Mouse (Mus musculus): ENCODE results near the gene Gucd1.
A peak's percentile ranks its signal among the peaks of the same experiment; 100 is the strongest.
"Not testable (repeated sequence)": the region's sequence is repeated elsewhere in the genome, so short reads cannot be mapped to it uniquely, and the experiment has no call there.

Gene Gucd1

GRCm38 (mm10) chr10:75503692-75504091 lies 14.1 kb downstream of the Gucd1 start:
- no peak for DNase-seq (ENCODE audit: low spot score)

GRCm38 (mm10) chr10:75501641-75502040 lies 16.1 kb downstream of the Gucd1 start:
- DNase-seq (ENCODE audit: low spot score): no peak

- DNase-seq (ENCODE audit: low spot score): no peak
Observed at GRCm38 (mm10) chr10:75500345-75500744, 17.4 kb downstream of the Gucd1 start.

- DNase-seq (ENCODE audit: low spot score): no peak
Observed at GRCm38 (mm10) chr10:75499791-75500190, 18.0 kb downstream of the Gucd1 start.

GRCm38 (mm10) chr10:75499214-75499613 lies 18.6 kb downstream of the Gucd1 start:
- not testable (repeated sequence) for DNase-seq (ENCODE audit: low spot score)

- no peak for DNase-seq (ENCODE audit: low spot score)
Observed at GRCm38 (mm10) chr10:75495921-75496320, 21.9 kb downstream of the Gucd1 start.

GRCm38 (mm10) chr10:75495304-75495703 lies 22.5 kb downstream of the Gucd1 start:
- no peak for DNase-seq (ENCODE audit: low spot score)

- DNase-seq (ENCODE audit: low spot score): no peak
Observed at GRCm38 (mm10) chr10:75491936-75492262, 25.9 kb downstream of the Gucd1 start.

GRCm38 (mm10) chr10:75491234-75491935 lies 26.4 kb downstream of the Gucd1 start:
- no peak for DNase-seq (ENCODE audit: low spot score)

- DNase-seq (ENCODE audit: low spot score): no peak
Observed at GRCm38 (mm10) chr10:75490731-75491130, 27.0 kb downstream of the Gucd1 start.

GRCm38 (mm10) chr10:75489522-75489921 lies 28.2 kb downstream of the Gucd1 start:
- DNase-seq (ENCODE audit: low spot score): no peak

- no peak for DNase-seq (ENCODE audit: low spot score)
Observed at GRCm38 (mm10) chr10:75487131-75487530, 30.6 kb downstream of the Gucd1 start.

- peak; percentile 74 for DNase-seq (ENCODE audit: low spot score)
Observed at GRCm38 (mm10) chr10:75486086-75486979, 31.4 kb downstream of the Gucd1 start.

- DNase-seq (ENCODE audit: low spot score): no peak
Observed at GRCm38 (mm10) chr10:75484767-75485166, 33.0 kb downstream of the Gucd1 start.

GRCm38 (mm10) chr10:75484066-75484465 lies 33.7 kb downstream of the Gucd1 start:
- no peak for DNase-seq (ENCODE audit: low spot score)

- no peak for DNase-seq (ENCODE audit: low spot score)
Observed at GRCm38 (mm10) chr10:75482919-75483483, 34.8 kb downstream of the Gucd1 start.

GRCm38 (mm10) chr10:75482271-75482670 lies 35.5 kb downstream of the Gucd1 start:
- no peak for DNase-seq (ENCODE audit: low spot score)

- no peak for DNase-seq (ENCODE audit: low spot score)
Observed at GRCm38 (mm10) chr10:75481703-75482102, 36.1 kb downstream of the Gucd1 start.

GRCm38 (mm10) chr10:75479955-75480354 lies 37.8 kb downstream of the Gucd1 start:
- DNase-seq (ENCODE audit: low spot score): no peak

- DNase-seq (ENCODE audit: low spot score): no peak
Observed at GRCm38 (mm10) chr10:75477034-75477433, 40.7 kb downstream of the Gucd1 start.

GRCm38 (mm10) chr10:75475139-75475850 lies 42.5 kb downstream of the Gucd1 start:
- DNase-seq (ENCODE audit: low spot score): not testable (repeated sequence)

GRCm38 (mm10) chr10:75474571-75474970 lies 43.2 kb downstream of the Gucd1 start:
- DNase-seq (ENCODE audit: low spot score): no peak
